Mouse (Mus musculus) MEL (cell line): Measurements from ENCODE around the gene Ablim1. TPM values are rescaled to one million over a fixed set of nuclear protein-coding genes. Genes with fewer than 3 reads are reported as not detected.

Experiments used
- DNase-seq: peaks from one replicate; pipeline ENCODE4 v3.0.0; 2011; ENCODE audit warnings: low read depth, low spot score
- H3K27ac ChIP-seq: 2 replicates; pipeline ENCODE4 v1.5.1; 2012; ENCODE audit warnings: low read depth, mild to moderate bottlenecking, control low read depth, low read length, moderate library complexity; ENCODE audit not compliant: control insufficient read depth
- H3K27me3 ChIP-seq, 2 experiments: fragments of 150-350 bp in 1 of 2; sonication (generic) in 1 of 2; 2 replicates each; pipeline ENCODE4 v1.6.1; 2012; ENCODE audit warnings: low read length in 2 of 2, mild to moderate bottlenecking in 2 of 2, improper control_type of control experiment in 1 of 2, moderate library complexity in 1 of 2; ENCODE audit not compliant: insufficient read depth in 2 of 2, control insufficient read depth in 1 of 2
- H3K36me3 ChIP-seq, 2 experiments: 2 replicates each; pipeline ENCODE4 v1.6.1; 2012 to 2014; ENCODE audit warnings: low read length in 2 of 2, improper control_type of control experiment in 1 of 2, inconsistent platforms in 1 of 2, mild to moderate bottlenecking in 1 of 2; ENCODE audit not compliant: insufficient read depth in 2 of 2, control insufficient read depth in 1 of 2
- H3K4me1 ChIP-seq, 2 experiments: fragments of 150-350 bp in 1 of 2; sonication (generic) in 1 of 2; 2 replicates each; pipeline ENCODE4 v1.6.1; 2012; ENCODE audit warnings: low read length in 2 of 2, improper control_type of control experiment in 1 of 2, mild to moderate bottlenecking in 1 of 2; ENCODE audit not compliant: insufficient read depth in 2 of 2, control insufficient read depth in 1 of 2
- H3K4me3 ChIP-seq, 2 experiments: fragments of 150-350 bp in 1 of 2; sonication (generic) in 1 of 2; 2 replicates each; pipeline ENCODE4 v1.5.1; 2012; ENCODE audit warnings: low read depth in 2 of 2, low read length in 2 of 2, mild to moderate bottlenecking in 2 of 2, moderate library complexity in 2 of 2, control low read depth in 1 of 2, improper control_type of control experiment in 1 of 2; ENCODE audit not compliant: control insufficient read depth in 1 of 2, insufficient read depth in 1 of 2
- H3K79me2 ChIP-seq: 2 replicates; pipeline ENCODE4 v1.6.1; 2012; ENCODE audit warnings: mild to moderate bottlenecking, low read length, moderate library complexity; ENCODE audit not compliant: control insufficient read depth, poor library complexity, insufficient read depth
- H3K9ac ChIP-seq: 2 replicates; pipeline ENCODE4 v1.6.1; 2012; ENCODE audit warnings: low read depth, mild to moderate bottlenecking, control low read depth, low read length, moderate library complexity; ENCODE audit not compliant: control insufficient read depth, poor library complexity, severe bottlenecking
- H3K9me3 ChIP-seq: fragments of 150-350 bp; sonication (generic); replicated peaks from 2 replicates; pipeline ENCODE4 v1.6.1; 2012; ENCODE audit warnings: mild to moderate bottlenecking, low read length, improper control_type of control experiment, moderate library complexity; ENCODE audit not compliant: insufficient read depth
- CHD2 ChIP-seq: IDR thresholded peaks from 2 replicates; pipeline ENCODE4 v1.6.1; 2011; ENCODE audit warnings: low read length, improper control_type of control experiment
- CTCF ChIP-seq, 3 experiments: IDR thresholded peaks in 2 of 3; conservative IDR thresholded peaks in 1 of 3; 2 replicates each; pipeline ENCODE4 v1.5.1; 2011 to 2012; ENCODE audit warnings: low read length in 3 of 3, low read depth in 2 of 3, mild to moderate bottlenecking in 2 of 3, improper control_type of control experiment in 1 of 3, inconsistent platforms in 1 of 3, mixed read lengths in 1 of 3, moderate library complexity in 1 of 3; ENCODE audit not compliant: control insufficient read depth in 1 of 3, insufficient read depth in 1 of 3, poor library complexity in 1 of 3, severe bottlenecking in 1 of 3
- E2F4 ChIP-seq: IDR thresholded peaks from 2 replicates; pipeline ENCODE4 v1.6.1; 2011; ENCODE audit warnings: low read depth, low read length, improper control_type of control experiment, borderline replicate concordance
- GABPA ChIP-seq: IDR thresholded peaks from 2 replicates; pipeline ENCODE4 v1.6.1; 2012; ENCODE audit warnings: low read depth, mild to moderate bottlenecking, inconsistent platforms, low read length, improper control_type of control experiment, moderate library complexity
- GATA1 ChIP-seq: IDR thresholded peaks from 2 replicates; pipeline ENCODE4 v1.6.1; 2011; ENCODE audit warnings: low read depth, low read length, improper control_type of control experiment
- HCFC1 ChIP-seq: IDR thresholded peaks from 2 replicates; pipeline ENCODE4 v1.6.1; 2012; ENCODE audit warnings: low read depth, mild to moderate bottlenecking, inconsistent platforms, low read length, improper control_type of control experiment, moderate library complexity
- JUND ChIP-seq: IDR thresholded peaks from 2 replicates; pipeline ENCODE4 v1.6.1; 2011; ENCODE audit warnings: low read depth, mild to moderate bottlenecking, improper control_type of control experiment, low read length
- KAT2A ChIP-seq: conservative IDR thresholded peaks from 2 replicates; pipeline ENCODE4 v1.6.1; 2012; ENCODE audit warnings: low read depth, low read length, improper control_type of control experiment, inconsistent platforms
- MAFK ChIP-seq: IDR thresholded peaks from 2 replicates; pipeline ENCODE4 v1.6.1; 2011; ENCODE audit warnings: low read depth, mild to moderate bottlenecking, low read length, improper control_type of control experiment, borderline replicate concordance
- MAX ChIP-seq: IDR thresholded peaks from 2 replicates; pipeline ENCODE4 v1.6.1; 2011; ENCODE audit warnings: low read length, improper control_type of control experiment
- MAZ ChIP-seq: IDR thresholded peaks from 2 replicates; pipeline ENCODE4 v1.6.1; 2012; ENCODE audit warnings: low read depth, mild to moderate bottlenecking, inconsistent platforms, low read length, improper control_type of control experiment
- MEF2A ChIP-seq: IDR thresholded peaks from 2 replicates; pipeline ENCODE4 v1.6.1; 2014; ENCODE audit warnings: low read depth, mild to moderate bottlenecking, inconsistent platforms, low read length, improper control_type of control experiment; ENCODE audit not compliant: poor library complexity, insufficient replicate concordance, severe bottlenecking; ENCODE audit errors: extremely low read depth
- MXI1 ChIP-seq: IDR thresholded peaks from 2 replicates; pipeline ENCODE4 v1.6.1; 2011; ENCODE audit warnings: mild to moderate bottlenecking, low read depth, low read length, improper control_type of control experiment
- MYB ChIP-seq: IDR thresholded peaks from 2 replicates; pipeline ENCODE4 v1.6.1; 2011; ENCODE audit warnings: mild to moderate bottlenecking, low read depth, low read length, improper control_type of control experiment
- MYC ChIP-seq: IDR thresholded peaks from 2 replicates; pipeline ENCODE4 v1.6.1; 2011; ENCODE audit warnings: low read depth, mild to moderate bottlenecking, low read length, improper control_type of control experiment, moderate library complexity
- NRF1 ChIP-seq: IDR thresholded peaks from 2 replicates; pipeline ENCODE4 v1.6.1; 2014; ENCODE audit warnings: low read depth, mild to moderate bottlenecking, inconsistent platforms, low read length, improper control_type of control experiment, moderate library complexity; ENCODE audit not compliant: poor library complexity, insufficient read depth, severe bottlenecking
- POLR2A ChIP-seq, 2 experiments: IDR thresholded peaks; 2 replicates each; pipeline ENCODE4 v1.6.1; 2011 to 2012; ENCODE audit warnings: low read length in 2 of 2, mild to moderate bottlenecking in 2 of 2, control low read depth in 1 of 2, improper control_type of control experiment in 1 of 2, low read depth in 1 of 2, moderate library complexity in 1 of 2; ENCODE audit not compliant: control insufficient read depth in 1 of 2, insufficient read depth in 1 of 2, poor library complexity in 1 of 2
- RAD21 ChIP-seq: IDR thresholded peaks from 2 replicates; pipeline ENCODE4 v1.6.1; 2011; ENCODE audit warnings: mild to moderate bottlenecking, low read depth, low read length, improper control_type of control experiment
- SIN3A ChIP-seq: IDR thresholded peaks from 2 replicates; pipeline ENCODE4 v1.6.1; 2012; ENCODE audit warnings: low read length, improper control_type of control experiment, inconsistent platforms
- SMC3 ChIP-seq: IDR thresholded peaks from 2 replicates; pipeline ENCODE4 v1.6.1; 2011; ENCODE audit warnings: low read depth, low read length, improper control_type of control experiment
- TAL1 ChIP-seq: IDR thresholded peaks from 2 replicates; pipeline ENCODE4 v1.6.1; 2012; ENCODE audit warnings: mild to moderate bottlenecking, inconsistent platforms, low read length, moderate library complexity, mixed read lengths
- TBP ChIP-seq: IDR thresholded peaks from 2 replicates; pipeline ENCODE4 v1.8.0; 2011; ENCODE audit warnings: low read depth, low read length, improper control_type of control experiment
- UBTF ChIP-seq: IDR thresholded peaks from 2 replicates; pipeline ENCODE4 v1.6.1; 2012; ENCODE audit warnings: low read depth, mild to moderate bottlenecking, inconsistent platforms, low read length, improper control_type of control experiment, moderate library complexity, borderline replicate concordance; ENCODE audit not compliant: insufficient read depth
- USF2 ChIP-seq, 2 experiments: IDR thresholded peaks; 2 replicates each; pipeline ENCODE4 v1.6.1; 2011 to 2012; ENCODE audit warnings: improper control_type of control experiment in 2 of 2, low read length in 2 of 2, borderline replicate concordance in 1 of 2, inconsistent platforms in 1 of 2, low read depth in 1 of 2, mild to moderate bottlenecking in 1 of 2; ENCODE audit not compliant: insufficient read depth in 1 of 2
- polyA plus RNA-seq, 2 experiments: library from polyadenylated mRNA; stranded (reverse) in 1 of 2; unstranded in 1 of 2; fragments of >175 nt in 1 of 2; fragments of >200 nt in 1 of 2; gene quantifications; 2 replicates each; pipeline versions ENCODE4 v1.2.1 to v1.2.4; 2012; ENCODE audit warnings: low replicate concordance in 2 of 2, low read depth in 1 of 2; ENCODE audit not compliant: insufficient read length in 2 of 2, insufficient read depth in 1 of 2, missing spikeins in 1 of 2
- total RNA-seq: library from RNA; depleted of rRNA; stranded (reverse); fragments of 300-350 nt; gene quantifications from 2 replicates; pipeline ENCODE4 v1.2.3, GENCODE M21; 2012

Gene Ablim1
- total and polyA plus RNA-seq, 3 experiments: not detected

- no peaks in the 10 kb centered on the region for H3K9me3 ChIP-seq
- no peak overlapping the region for H3K9ac ChIP-seq
- H3K4me3 ChIP-seq: no peak overlapping the region
- no peak for DNase-seq
- no peaks in the 10 kb centered on the region for H3K27me3 ChIP-seq
- no peaks in the 10 kb centered on the region for H3K4me1 ChIP-seq
- H3K27ac ChIP-seq: no peak overlapping the region
- TF ChIP-seq NRF1: no peak
- TF ChIP-seq JUND: no peak
- no peak for TF ChIP-seq MYC
- TF ChIP-seq KAT2A: no peak
- no peak for TF ChIP-seq MXI1
- TF ChIP-seq E2F4: no peak
- no peak for TF ChIP-seq CHD2
- TF ChIP-seq MAZ: no peak
- TF ChIP-seq MAX: no peak
- TF ChIP-seq USF2 (IDR thresholded peaks at IDR 0.05; ENCODE audit: borderline replicate concordance in 1 of 2, insufficient read depth in 1 of 2, low read depth in 1 of 2, low read length in 2 of 2): no peak
- TF ChIP-seq HCFC1: no peak
- TF ChIP-seq RAD21: no peak
- TF ChIP-seq MAFK: no peak
- no peak for TF ChIP-seq SMC3
- TF ChIP-seq TBP: no peak
- TF ChIP-seq UBTF: no peak
- TF ChIP-seq POLR2A (IDR thresholded peaks at IDR 0.05; ENCODE audit: control insufficient read depth in 1 of 2, insufficient read depth in 1 of 2, low read depth in 1 of 2, low read length in 2 of 2, poor library complexity in 1 of 2): no peak
- TF ChIP-seq SIN3A: no peak
- H3K79me2 ChIP-seq: no peaks in the 10 kb centered on the region
- no peaks in the 10 kb centered on the region for H3K36me3 ChIP-seq
These were observed 200.7 kb downstream of the Ablim1 start for GRCm38 (mm10) chr19:57113975-57114374.

DNA sequence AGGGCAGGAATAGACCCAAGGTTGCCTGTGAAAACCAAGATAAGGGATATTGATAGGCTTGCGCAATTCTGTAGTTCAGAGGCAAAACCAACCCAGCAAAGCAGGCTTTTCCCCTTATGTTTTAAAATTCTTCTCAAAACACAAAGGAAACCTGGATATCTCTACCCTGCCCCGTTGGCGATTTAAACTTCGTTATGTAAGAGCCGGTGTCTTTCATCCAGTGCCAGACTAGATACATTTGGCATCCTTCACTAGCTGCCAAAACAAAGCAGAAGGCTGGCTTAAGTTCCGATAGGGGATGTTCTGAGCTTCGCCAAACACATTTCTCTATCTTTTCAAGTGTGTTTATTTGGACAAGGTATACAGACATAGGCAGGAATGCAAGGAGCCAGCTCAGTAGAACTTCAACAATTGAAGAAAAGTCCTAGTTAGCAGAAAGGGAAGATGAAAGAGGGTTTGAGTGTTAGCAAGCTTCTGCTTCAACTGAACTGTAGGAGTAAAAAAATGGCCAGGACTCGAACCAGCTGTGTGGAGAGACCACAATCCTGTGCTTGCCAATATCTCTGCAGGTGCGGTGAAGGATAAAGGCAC lies 201.8 kb downstream of the Ablim1 start:
- Histone ChIP-seq H3K9me3 (no peaks in the 10 kb centered on the region), H3K4me1 (no peaks in the 10 kb centered on the region), H3K27me3 (no peaks in the 10 kb centered on the region), H3K36me3 (no peaks in the 10 kb centered on the region), H3K9ac (no peak overlapping the region), H3K27ac (no peak overlapping the region), H3K79me2 (no peaks in the 10 kb centered on the region), H3K4me3 (no peak overlapping the region)
- TF ChIP-seq GABPA (no peak), RAD21 (no peak), TAL1 (no peak), MEF2A (no peak), GATA1 (no peak), POLR2A (IDR thresholded peaks at IDR 0.05; ENCODE audit: control insufficient read depth in 1 of 2, insufficient read depth in 1 of 2, low read depth in 1 of 2, low read length in 2 of 2, poor library complexity in 1 of 2) (no peak), MYB (no peak), MAFK (no peak), CTCF (IDR thresholded peaks at IDR 0.05 in 2 of 3, conservative IDR thresholded peaks at IDR 0.05 in 1 of 3; ENCODE audit: control insufficient read depth in 1 of 3, insufficient read depth in 1 of 3, low read depth in 2 of 3, low read length in 3 of 3, poor library complexity in 1 of 3, severe bottlenecking in 1 of 3) (no peak)
- no peak for DNase-seq
